Mouse (Mus musculus) left cerebral cortex, adult 2 months (tissue): ENCODE measurements around the gene Gm10190. TPM values are rescaled to one million over a fixed set of nuclear protein-coding genes. Genes with fewer than 3 reads are reported as not detected.
"Not testable (repeated sequence)": the region's sequence is repeated elsewhere in the genome, so short reads cannot be mapped to it uniquely, and the experiment has no call there.

Experiments
- DNase-seq, 2 experiments: peaks; one replicate each; pipeline ENCODE4 v3.0.0; 2021 to 2022; ENCODE audit warnings: low spot score in 2 of 2, mixed read lengths in 1 of 2; ENCODE audit errors: extremely low spot score in 1 of 2
- H3K27ac ChIP-seq: fragments of 200-600 bp; 2 replicates; pipeline ENCODE4 v1.8.1; 2022
- H3K4me3 ChIP-seq: fragments of 200-600 bp; 2 replicates; pipeline ENCODE4 v1.8.1; 2022
- CTCF ChIP-seq: fragments of 200-600 bp; IDR thresholded peaks from 2 replicates; pipeline ENCODE4 v1.8.1; 2022; ENCODE audit warnings: antibody characterized with exemption, mild to moderate bottlenecking, moderate library complexity
- intact Hi-C: fragments of 180-260 bp; cut with DNase I; formaldehyde crosslinking; loops from one replicate; pipeline ENCODE4 v1.15.1; 2025
- long read RNA-seq, 2 experiments: library from polyadenylated mRNA; stranded (forward); transcript quantifications; one replicate each; pipeline ENCODE4 v2.0.0; 2021; ENCODE audit warnings: borderline mapping rate in 2 of 2
- total RNA-seq, 2 experiments: library from RNA; stranded (reverse); gene quantifications; 2 replicates each; pipeline ENCODE4 v1.2.3; 2021

Gene Gm10190
- total RNA-seq, result 1 to 10 TPM; 1.4 to 2.4 TPM
- long read RNA-seq, experiment 1, partial matches to known transcripts, result 0 of 3 reads
- long read RNA-seq, experiment 1, other reads (novel, unspliced or antisense), result 0 of 3 reads
- long read RNA-seq, experiment 2, partial matches to known transcripts, result 0 of 1 reads
- long read RNA-seq, experiment 2, other reads (novel, unspliced or antisense), result 0 of 1 reads

- peak; percentile 83 to 90 for DNase-seq
- intact Hi-C loops, result loop anchor here (2.0 to 5.0 kb wide), 2 partner anchors 82 to 109 kb away; partner anchors contain the start of genes Dhx57, Morn2 and Sos1
- no peak for TF ChIP-seq CTCF
- Histone ChIP-seq H3K4me3 (peak within 1 kb of the TSS; percentile 57), H3K27ac (peak within 1 kb of the TSS; percentile 70; the same call in 1 of the 2 replicates)
Observed at GRCm38 (mm10) chr17:80372989-80373725, at the start of gene Gm10190. Gene Gm10190 (minus strand): TSS chr17:80373541.

- no peak for TF ChIP-seq CTCF
- no peak overlapping the region for H3K4me3 ChIP-seq
- no peak overlapping the region for H3K27ac ChIP-seq
- no peak for DNase-seq
- intact Hi-C loops, result no loop called here
Observed at GRCm38 (mm10) chr17:80420998-80421397, 47.7 kb upstream of the Gm10190 start.

- Histone ChIP-seq H3K27ac (no peak overlapping the region), H3K4me3 (no peak overlapping the region)
- no peak for DNase-seq
- intact Hi-C loops, result no loop called here
- no peak for TF ChIP-seq CTCF
Observed at GRCm38 (mm10) chr17:80418572-80419210, 45.4 kb upstream of the Gm10190 start.

- intact Hi-C loops, result no loop called here
- DNase-seq, result no peak
- Histone ChIP-seq H3K4me3 (no peak overlapping the region), H3K27ac (no peak overlapping the region)
- peak; percentile 49 for TF ChIP-seq CTCF
Observed at GRCm38 (mm10) chr17:80411182-80411581, 37.8 kb upstream of the Gm10190 start.

- intact Hi-C loops, result no loop called here
- H3K4me3 ChIP-seq, result no peak overlapping the region
Observed at GRCm38 (mm10) chr17:80398243-80398642, 24.9 kb upstream of the Gm10190 start.

GRCm38 (mm10) chr17:80391423-80392403 is 18.4 kb upstream of the Gm10190 start:
- H3K27ac ChIP-seq, result no peak overlapping the region
- intact Hi-C loops, result no loop called here
- no peak; the same call in 1 of the 2 replicates for TF ChIP-seq CTCF
- peak; percentile 21 to 26 for DNase-seq
- peak overlapping the region; percentile 48 for H3K4me3 ChIP-seq

More at GRCm38 (mm10) chr17:80398243-80398642, 24.9 kb upstream of the Gm10190 start:
- TF ChIP-seq CTCF, result no peak
- H3K27ac ChIP-seq, result no peak overlapping the region
- DNase-seq, result no peak

- intact Hi-C loops, result no loop called here
- no peak for TF ChIP-seq CTCF
- no peak for DNase-seq
Observed at GRCm38 (mm10) chr17:80390024-80390423, 16.7 kb upstream of the Gm10190 start.

GRCm38 (mm10) chr17:80385671-80386070 is 12.3 kb upstream of the Gm10190 start:
- intact Hi-C loops, result no loop called here
- no peak overlapping the region for H3K4me3 ChIP-seq
- no peak for DNase-seq
- H3K27ac ChIP-seq, result no peak overlapping the region
- no peak for TF ChIP-seq CTCF

More at GRCm38 (mm10) chr17:80390024-80390423, 16.7 kb upstream of the Gm10190 start:
- no peak overlapping the region for H3K4me3 ChIP-seq
- no peak overlapping the region for H3K27ac ChIP-seq

GRCm38 (mm10) chr17:80378386-80378785 is 5.0 kb upstream of the Gm10190 start:
- H3K27ac ChIP-seq, intact Hi-C loops, DNase-seq, H3K4me3 ChIP-seq: not testable (repeated sequence)

GRCm38 (mm10) chr17:80373726-80374096 is 370 bp upstream of the Gm10190 start:
- intact Hi-C loops, result loop anchor here (2.0 to 5.0 kb wide), 2 partner anchors 83 to 109 kb away; partner anchors contain the start of genes Dhx57, Morn2 and Sos1
- Histone ChIP-seq H3K27ac (peak overlapping the region; percentile 55; the same call in 1 of the 2 replicates), H3K4me3 (peak overlapping the region; percentile 57)
- no peak for TF ChIP-seq CTCF
- no peak for DNase-seq

- Histone ChIP-seq H3K27ac (no peak overlapping the region), H3K4me3 (no peak overlapping the region)
- TF ChIP-seq CTCF, result no peak
- intact Hi-C loops, result no loop called here
- no peak for DNase-seq
Observed at GRCm38 (mm10) chr17:80368606-80369005, 4.7 kb downstream of the Gm10190 start.
